Mouse (Mus musculus) megakaryocyte-erythroid progenitor cell, adult 5-6 weeks (primary cell): ENCODE data around the gene Pax9. TPM values are rescaled to one million over a fixed set of nuclear protein-coding genes. Genes with fewer than 3 reads are reported as not detected.

ENCODE experiments used
- ATAC-seq: replicated peaks from 2 replicates; pipeline ENCODE4 v1.8.0; 2016; ENCODE audit warnings: mild to moderate bottlenecking, inconsistent platforms; ENCODE audit not compliant: severe bottlenecking, poor library complexity, low FRiP score, low TSS enrichment
- total RNA-seq, 2 experiments: library from RNA; stranded (forward) in 1 of 2; stranded (reverse) in 1 of 2; fragments of 200-1000, 215-1000 nt in 1 of 2; fragments of >200 nt in 1 of 2; fragmentation: Nextera tagmentation in 1 of 2; gene quantifications; 2 replicates each; pipeline ENCODE4 v1.2.3; 2014 to 2017

Gene Pax9
- total RNA-seq (2014; fragmentation: Nextera tagmentation) (not detected in 2 replicates), total RNA-seq (2017) (0.14 TPM in 1 of 2 replicates, not detected in the other)

DNA sequence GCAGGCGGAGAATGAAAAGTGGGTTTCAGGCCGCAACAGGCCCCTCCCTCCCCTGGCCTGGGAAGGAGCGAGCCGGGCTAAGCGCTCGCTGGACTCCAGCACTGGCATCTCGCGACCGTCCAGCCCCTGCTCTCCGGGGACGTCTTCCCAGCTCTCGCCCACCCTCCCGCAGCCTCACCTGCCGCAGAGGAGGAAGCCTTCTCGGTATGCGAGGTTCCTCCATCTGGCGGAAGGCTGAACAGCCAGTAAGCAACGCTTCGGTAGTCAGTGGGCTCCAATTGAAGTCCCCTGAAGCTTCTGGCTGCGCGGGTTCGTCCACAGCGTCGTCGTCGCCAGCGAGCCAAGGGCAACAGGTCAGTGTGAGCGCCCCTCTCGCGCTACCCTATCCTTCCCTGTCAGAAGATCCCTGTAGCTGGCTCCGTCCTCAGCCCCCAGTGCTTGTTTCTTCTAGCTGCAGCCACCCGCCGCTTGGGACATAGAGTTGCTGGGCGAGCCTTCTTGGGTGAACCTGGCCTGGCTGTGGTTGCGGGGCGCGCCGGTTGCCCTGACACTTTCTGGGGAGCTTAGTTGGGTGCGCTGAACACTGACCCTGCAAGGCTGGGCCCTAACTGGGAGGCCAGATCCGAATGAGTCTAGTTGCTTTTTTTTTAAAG is at the start of gene Pax9:
Gene Pax9 (plus strand): TSS at position 341 of the 653 bp plus-strand sequence.
- ATAC-seq, result no peak

DNA sequence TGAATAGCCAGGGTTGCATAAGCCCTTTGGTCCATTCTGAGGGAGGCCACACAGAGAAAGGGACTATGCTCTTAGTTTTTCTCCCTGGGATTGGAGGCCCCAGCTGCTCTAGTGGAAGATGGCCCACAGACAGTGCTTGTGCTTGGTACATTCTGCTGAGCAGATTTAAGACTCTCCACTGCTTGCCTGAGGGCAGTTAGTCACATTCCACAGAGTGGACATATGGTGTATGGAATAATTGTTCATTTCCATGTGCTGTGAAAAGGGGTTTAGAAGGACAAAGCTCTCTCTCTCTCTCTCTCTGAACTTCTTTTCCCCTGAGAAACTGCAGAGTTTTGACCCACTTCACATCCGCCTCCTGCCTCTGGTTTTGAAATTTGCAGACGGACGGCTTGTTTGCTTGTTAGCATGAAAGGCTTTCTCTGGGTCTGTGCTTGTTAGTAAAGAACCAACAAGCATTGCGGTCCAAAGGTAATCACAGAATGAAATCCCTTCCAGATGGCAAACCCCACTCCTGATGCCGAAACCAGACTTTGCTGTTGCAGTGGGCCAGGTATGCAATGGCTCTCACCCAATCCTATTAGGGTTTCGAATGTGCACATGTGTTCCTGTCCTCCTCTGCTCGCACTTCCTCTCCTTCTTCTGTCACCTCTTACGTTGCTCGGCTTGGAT is 22.0 kb upstream of the Pax9 start:
- ATAC-seq, result no peak

DNA sequence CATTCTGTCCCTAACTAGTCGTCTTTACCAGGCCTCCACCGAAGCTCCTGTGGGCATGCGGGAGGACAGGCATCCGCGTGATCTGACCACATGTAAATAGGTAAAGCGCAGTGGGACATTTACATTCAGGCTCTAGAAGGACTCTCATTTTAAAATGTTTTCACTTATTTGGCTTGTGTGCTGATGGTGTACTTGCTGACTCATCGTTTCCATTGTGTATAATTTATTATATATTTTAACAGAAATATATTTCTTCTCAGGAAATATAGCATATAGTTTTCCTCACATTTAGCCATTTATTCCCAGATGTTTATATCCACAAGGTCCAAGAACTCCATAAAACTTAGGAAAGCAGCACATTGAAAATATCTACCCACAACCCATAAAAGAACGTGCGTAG is 20.8 kb upstream of the Pax9 start:
- no peak for ATAC-seq

- peak; percentile 83 for ATAC-seq
Measured at GRCm38 (mm10) chr12:56674726-56675125, 16.8 kb upstream of the Pax9 start.

DNA sequence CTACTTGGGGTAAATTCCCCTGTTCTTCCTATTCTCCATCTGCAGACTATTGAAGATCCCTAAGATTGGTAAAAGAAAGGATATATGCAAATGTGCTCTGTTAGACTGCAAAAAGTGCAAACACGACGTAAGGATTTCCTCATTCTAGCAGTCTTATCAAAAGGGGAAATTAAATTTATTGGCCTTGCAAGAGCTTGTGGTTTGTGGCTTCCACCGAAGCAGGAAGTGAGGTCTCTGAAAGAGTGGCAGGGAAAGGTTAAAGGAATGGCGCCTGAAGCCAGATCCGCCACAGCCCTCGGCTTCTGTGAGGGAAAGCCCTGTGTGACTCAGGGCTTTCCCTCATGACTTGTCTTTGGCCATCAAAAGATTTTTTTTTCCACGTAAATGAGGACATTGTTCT is 13.9 kb upstream of the Pax9 start:
- ATAC-seq, result no peak

DNA sequence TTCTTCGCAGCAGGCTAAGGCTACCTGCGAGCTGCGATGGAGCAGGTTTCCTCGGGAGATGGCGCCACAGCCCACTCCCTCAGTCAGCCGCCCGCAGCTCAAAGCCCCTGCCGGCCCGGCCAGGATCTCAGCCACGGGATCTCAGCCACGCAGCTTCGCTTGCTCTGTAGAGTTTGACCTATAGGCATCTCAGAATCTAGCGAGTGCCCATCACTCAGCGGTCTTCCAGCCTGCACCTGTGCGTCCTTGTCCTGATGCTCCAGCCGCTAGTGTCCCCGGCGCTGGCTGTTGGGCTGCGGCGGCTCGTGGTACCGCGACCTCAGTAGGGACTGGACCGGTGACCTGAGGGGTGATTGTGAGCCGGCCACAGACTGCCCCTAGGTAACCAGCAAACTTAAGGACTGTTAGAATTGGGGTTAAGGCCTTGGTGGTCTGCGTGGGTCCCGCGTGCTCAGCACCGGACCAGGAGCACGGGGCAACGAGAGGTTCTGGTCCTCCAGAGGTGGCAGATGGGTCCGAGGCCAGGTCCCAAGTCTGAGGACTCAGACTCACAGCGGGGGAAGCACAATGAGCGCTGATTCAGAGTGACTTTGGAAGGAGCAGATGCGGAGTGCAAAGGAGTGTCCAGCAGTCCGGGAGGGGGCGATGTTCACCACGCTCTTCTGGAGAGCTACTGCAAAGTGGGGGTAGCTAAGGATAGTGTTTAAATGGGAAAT is 10.3 kb upstream of the Pax9 start:
- peak; percentile 81 for ATAC-seq

DNA sequence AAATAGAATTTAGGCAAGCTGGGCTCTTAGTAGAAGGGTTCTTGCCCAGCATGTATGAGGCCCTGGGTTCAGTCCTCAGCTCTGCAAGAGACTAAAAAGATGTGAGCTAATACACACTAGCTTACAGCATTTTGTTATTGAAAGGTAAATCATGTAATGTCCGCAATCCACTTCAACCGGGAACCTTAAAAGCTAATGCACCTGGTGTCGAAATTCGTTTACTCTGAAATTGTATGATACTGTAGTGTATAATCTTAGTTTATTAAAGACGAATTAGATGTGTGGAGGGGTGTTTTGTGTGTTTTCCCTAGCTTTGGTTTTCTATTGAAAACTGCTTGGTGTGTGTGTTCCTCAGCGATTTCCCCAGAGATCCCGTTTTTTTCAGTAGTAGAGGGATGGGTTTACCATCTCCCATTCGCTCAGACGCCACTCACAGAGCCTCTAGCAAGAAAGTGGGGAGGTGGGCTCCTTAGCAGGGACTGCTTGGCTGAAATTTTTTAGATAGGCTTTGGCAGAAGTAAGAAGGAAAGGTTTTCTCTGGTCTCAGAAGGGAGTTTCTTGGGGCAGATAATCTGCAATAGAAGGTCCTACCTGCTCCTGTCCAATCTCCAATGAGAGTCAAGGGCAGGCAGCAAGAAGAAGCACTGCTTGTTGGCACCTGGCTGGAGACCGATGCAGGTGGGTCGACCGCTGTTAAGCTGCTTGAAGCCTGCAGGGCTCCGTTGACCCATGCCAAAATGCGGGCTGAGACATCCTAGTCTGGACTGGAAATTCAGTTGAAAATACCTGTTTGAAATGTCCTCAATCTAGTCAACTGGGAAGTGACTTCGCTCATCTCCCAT is 3.7 kb upstream of the Pax9 start:
- no peak for ATAC-seq

- ATAC-seq, result no peak
Measured at GRCm38 (mm10) chr12:56688482-56688840, 3.1 kb upstream of the Pax9 start.

DNA sequence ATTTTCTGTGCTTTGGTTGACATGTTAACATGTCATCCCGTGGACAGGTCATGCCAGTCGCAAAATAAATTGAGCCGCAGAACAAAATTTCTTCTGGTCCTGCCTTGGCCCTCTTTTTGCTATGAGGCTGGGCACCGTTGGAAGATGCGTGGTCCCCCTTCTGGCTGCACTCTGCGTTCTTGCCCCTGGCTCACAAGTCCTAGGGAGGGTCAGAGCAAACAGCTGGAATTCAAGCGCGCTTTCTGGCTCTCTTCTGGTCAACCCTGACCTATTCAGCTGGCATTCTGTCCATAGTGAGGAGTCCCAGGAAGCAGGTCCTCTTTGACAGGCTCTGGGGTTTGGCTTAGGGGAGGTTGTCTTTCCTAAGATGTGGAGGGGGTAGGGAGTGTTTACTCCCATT is 2.6 kb upstream of the Pax9 start:
- ATAC-seq, result no peak

DNA sequence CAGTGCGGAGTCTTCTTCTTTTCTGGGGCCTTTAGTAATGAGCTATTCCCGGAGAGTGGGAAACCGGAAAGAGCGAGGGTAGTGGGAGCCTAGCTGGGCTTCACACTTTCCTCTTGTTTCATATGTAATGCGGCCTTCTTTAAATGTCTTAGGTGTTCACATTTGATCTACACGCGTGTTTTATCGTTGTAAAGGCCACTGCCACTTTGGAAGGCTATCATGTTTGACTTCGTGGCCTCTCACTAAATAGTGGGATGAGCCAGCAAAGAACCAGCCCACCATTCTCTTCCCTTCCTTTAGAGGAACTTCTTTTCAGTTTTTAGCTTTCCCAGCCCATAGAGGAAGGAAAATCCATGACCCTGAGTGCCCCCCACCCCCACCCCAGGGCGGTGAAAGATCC is 2.2 kb upstream of the Pax9 start:
- no peak for ATAC-seq

- peak; percentile 72 for ATAC-seq
Measured at GRCm38 (mm10) chr12:56689736-56690135, 1.8 kb upstream of the Pax9 start.

GRCm38 (mm10) chr12:56690366-56690765 is 1.2 kb upstream of the Pax9 start:
- no peak for ATAC-seq

DNA sequence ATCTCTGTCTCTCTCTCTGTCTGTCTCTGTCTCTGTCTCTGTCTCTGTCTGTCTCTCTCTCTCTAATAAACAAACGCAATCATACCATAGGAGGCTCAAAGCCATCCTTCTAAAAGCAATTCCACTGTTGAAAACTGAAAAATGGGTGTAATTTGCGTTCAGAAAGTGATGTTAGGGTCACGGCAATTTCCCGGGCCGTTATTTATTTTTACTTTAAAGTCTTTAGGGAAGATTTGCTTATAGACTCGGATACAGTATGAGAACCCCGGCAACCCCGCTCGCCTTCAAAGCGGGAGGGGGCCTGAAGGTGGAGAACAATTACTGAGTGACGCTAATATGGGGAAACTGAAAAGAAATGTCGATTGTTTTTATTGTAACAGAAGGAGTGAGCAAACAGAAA is 566 bp upstream of the Pax9 start:
- ATAC-seq, result no peak

- no peak for ATAC-seq
Measured at GRCm38 (mm10) chr12:56692536-56692935, 969 bp downstream of the Pax9 start.

GRCm38 (mm10) chr12:56693411-56694098 is 2.0 kb downstream of the Pax9 start:
- no peak for ATAC-seq

GRCm38 (mm10) chr12:56694361-56694760 is 2.8 kb downstream of the Pax9 start:
- no peak for ATAC-seq

GRCm38 (mm10) chr12:56694936-56695335 is 3.4 kb downstream of the Pax9 start:
- no peak for ATAC-seq

DNA sequence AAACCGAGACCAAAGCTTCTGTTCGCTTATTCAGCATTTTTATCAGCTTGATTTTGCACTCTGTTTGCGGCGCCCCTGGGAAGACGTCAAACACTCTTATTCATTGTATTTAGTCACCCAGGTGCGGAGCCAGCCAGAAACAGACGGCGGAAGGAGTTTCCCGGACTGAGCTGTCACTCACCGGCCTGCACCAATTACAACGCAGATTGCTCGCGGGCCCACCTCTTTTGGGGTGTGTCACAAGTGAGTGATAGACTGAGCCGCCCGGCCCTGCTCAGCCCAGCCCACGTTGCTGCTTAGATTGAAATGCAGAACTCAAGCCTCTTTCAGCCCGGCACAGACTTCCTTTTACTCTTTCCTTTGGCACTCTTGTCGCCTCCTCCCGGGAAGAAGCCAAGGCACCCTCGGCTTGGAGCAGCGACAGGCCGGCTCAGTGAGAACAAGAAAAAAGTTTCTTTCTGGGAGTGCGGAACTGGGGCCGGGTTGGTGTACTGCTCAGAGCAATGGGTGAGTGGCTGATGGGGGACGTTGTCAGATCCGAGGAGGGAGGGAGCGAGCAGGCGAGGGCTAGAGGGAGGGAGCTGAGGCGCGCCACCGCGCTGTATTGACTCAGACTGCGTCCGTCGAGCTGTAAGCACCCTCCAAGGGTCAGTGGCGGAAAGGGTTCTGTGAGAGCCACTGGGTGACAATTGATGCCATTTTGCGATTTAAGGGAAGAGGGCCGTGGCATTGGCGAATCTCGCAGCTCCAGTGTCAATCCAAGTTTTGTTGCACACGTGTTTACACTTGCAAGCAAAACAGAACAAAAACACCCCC is 4.0 kb downstream of the Pax9 start:
- peak; percentile 89 for ATAC-seq
